Mouse (Mus musculus) natural killer cell, adult 2 months (primary cell): ENCODE results near the gene Ino80b.

Source experiments
- DNase-seq, 2 experiments: peaks; one replicate each; pipeline ENCODE4 v3.0.0; 2022; ENCODE audit warnings: low spot score in 2 of 2

Gene Ino80b

DNA sequence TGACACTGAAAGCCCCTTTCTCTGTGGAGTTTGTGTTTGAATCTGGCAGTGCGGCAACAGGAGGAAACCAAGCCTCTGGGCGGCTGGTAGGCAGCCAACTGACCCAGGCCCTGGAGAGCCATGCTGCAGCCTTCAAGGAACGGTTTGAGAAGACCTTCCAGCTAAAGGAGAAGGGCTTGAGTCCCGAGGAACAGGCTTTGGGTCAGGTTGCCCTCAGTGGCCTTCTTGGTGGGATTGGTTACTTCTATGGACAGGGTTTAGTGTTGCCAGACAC lies 8.1 kb downstream of the Ino80b start:
- DNase-seq: no peak

GRCm38 (mm10) chr6:83116373-83117164 lies 8.7 kb downstream of the Ino80b start:
- DNase-seq: no peak

- DNase-seq: no peak
Measured at GRCm38 (mm10) chr6:83115682-83116372, 9.4 kb downstream of the Ino80b start.

DNA sequence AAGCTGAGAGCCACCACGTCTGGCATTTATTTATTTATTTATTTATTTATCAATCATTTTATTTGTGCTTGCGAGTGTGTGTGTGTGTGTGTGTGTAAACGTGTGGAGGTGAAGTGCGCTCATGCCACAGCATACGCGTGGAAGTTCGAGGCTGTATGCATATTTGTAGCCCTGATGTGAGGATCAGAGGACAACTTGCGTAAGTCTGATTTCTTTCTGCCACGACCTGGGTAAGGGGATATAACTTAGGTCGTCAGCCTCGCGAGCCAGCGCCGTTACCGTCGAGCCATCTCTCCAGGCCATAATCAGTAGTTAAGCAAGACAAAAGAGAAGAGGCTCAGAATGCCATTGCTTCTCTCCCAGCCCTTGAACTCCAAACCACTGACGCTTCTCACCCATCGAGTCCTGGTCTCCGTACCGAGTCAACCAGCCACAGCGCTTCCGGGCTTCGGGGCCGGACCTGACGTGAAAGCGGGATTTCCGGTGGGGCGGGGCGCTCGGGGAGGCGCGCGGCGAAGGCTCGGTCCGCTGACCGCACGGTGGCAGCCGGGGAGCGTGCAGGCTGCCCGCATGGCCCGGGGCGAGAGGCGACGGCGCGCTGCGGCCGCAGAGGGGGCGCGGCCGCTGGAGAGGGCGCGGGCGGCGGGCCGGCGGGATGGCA lies 10.1 kb downstream of the Ino80b start, which contains the start of gene Mogs:
Mogs (plus strand) TSS at position 486 of the 661 bp plus-strand sequence.
- peak; percentile 91 for DNase-seq

DNA sequence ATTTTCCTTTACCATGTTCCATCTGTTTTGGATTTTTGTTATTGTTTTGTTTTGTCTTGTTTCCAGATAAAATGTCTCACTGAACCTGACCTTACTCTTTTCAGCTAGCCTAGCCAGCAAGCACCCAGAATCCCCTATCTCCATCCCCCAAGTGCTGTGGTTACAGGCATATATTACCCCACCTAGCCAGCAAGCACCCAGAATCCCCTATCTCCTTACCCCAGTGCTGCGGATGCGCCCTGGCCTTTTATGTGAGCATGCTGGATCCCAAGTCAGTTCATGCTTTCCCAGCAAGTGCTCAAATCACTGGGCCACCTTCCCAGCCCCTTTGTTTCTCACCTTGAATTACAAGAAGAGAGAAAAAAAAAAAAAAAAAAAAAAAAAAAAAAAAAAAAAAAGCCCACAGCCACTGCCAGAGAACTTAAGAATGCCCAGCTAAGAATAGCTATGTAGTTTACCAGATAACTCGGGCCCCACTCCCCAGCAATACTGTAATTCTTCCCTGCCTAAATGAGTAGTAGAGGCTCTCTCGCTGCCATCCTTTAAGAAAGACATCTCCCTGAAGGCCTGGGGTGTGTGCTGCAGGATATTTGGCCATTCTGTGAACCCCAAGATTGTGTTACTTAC lies 13.6 kb downstream of the Ino80b start:
- DNase-seq: no peak

DNA sequence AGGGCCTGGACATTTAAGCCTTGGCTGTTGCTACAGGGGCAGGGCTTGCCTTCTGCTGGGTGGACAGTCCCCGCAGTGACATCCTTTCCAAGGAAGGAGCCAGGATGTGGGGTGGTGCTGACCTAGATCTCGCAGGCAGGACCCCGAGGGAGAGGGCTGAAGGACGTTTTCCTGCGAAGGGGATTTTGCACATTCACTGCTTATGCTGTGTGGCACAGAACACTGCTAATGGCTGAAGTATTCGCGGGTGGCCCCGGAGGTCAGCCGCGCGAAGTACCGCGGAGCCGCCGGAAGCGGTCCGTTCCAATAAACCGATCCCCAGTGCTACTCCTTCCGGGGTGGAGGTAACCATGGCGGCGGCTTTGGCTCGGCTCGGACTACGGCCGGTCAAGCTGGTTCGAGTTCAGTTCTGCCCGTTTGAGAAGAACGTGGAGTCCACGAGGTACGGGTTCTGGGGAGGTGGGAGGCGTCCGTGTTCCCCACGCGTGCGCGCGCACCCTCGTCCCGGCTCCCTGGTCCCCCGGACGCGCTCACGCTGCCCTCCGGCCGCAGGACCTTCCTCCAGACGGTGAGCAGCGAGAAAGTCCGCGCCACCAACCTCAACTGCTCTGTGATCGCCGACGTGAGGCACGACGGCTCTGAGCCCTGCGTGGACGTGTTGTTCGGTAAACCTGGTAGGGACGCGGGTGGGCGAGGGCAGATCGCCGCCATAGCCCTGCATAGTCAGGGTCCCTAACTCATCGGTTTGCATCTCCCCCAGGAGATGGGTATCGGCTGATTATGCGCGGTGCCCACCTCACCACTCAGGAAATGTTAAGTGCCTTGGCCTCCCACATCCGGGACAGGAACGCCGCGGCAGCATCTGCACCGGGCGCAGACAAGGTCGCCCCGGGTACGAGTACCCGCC lies 16.2 kb downstream of the Ino80b start, which contains the start of gene Mrpl53:
Mrpl53 (plus strand) TSS at position 279 of the 907 bp plus-strand sequence.
- peak; percentile 63 to 67 for DNase-seq

- peak; percentile 76 to 80 for DNase-seq
Measured at GRCm38 (mm10) chr6:83107566-83108400, 17.4 kb downstream of the Ino80b start.

DNA sequence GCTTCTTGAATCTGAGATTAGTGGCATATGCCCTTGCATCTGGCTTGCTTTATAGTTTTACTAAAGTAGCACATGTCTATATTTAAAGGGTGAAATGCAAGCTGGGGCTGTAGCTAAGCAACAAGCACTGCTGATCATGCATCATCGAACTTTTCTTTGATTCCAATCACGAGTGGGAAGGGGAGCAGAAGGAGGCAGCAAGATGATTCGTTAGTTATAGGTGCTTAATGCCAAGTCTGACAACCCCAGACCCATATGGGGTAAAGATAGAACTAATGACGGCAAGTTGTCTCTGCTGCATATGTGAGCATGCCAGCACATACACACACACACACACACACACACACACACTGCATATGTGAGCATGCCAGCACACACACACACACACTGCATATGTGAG lies 21.1 kb downstream of the Ino80b start:
- DNase-seq: no peak

- DNase-seq: no peak
Measured at GRCm38 (mm10) chr6:83103130-83103650, 22.0 kb downstream of the Ino80b start.

GRCm38 (mm10) chr6:83101688-83102556 lies 23.3 kb downstream of the Ino80b start:
- peak; percentile 34 to 58 for DNase-seq

- DNase-seq: peak; percentile 78 to 84
Measured at GRCm38 (mm10) chr6:83101316-83101687, 23.9 kb downstream of the Ino80b start, which contains the start of the genes Ccdc142 and Gm42688. Gene Ccdc142 (plus strand): TSS chr6:83101601. Gene Gm42688 (plus strand): TSS chr6:83101617.

- no peak for DNase-seq
Measured at GRCm38 (mm10) chr6:83098411-83098810, 26.8 kb downstream of the Ino80b start.

GRCm38 (mm10) chr6:83095968-83096367 lies 29.3 kb downstream of the Ino80b start:
- no peak for DNase-seq

DNA sequence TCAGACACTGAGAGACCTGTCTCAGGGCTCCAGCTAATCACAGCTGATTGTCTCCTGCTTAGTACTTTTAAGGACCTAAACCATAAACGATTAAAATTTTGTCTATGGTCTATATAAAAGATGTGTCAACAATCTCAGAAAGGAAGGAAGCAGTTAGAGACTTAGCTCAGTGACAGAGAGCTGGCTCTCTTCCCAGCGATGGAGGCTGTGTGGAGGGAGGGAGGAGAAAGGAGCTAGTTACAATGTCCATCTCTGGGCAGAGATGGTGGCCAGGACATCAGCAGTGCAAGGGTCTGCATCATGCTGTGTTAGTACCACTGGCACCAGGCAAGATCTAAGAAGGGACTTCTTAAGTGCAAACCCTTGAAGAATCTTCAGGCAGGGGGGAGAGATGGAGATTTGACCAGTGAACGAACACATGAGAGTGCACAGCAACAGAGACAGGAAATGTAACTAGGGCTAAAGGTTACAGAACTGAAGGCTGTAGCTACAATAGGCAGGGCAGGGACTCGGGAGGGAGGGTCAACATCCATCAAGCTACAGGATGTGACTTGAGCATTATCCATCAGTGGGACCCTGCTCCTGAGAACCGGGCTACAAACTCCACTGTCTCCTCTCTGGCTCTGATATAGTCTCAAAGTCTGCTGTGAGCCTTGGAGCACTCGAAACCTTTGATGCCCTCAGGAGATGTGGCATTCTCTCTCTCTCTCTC lies 32.7 kb downstream of the Ino80b start:
- no peak for DNase-seq

GRCm38 (mm10) chr6:83087926-83088260 lies 37.3 kb downstream of the Ino80b start:
- no peak for DNase-seq

DNA sequence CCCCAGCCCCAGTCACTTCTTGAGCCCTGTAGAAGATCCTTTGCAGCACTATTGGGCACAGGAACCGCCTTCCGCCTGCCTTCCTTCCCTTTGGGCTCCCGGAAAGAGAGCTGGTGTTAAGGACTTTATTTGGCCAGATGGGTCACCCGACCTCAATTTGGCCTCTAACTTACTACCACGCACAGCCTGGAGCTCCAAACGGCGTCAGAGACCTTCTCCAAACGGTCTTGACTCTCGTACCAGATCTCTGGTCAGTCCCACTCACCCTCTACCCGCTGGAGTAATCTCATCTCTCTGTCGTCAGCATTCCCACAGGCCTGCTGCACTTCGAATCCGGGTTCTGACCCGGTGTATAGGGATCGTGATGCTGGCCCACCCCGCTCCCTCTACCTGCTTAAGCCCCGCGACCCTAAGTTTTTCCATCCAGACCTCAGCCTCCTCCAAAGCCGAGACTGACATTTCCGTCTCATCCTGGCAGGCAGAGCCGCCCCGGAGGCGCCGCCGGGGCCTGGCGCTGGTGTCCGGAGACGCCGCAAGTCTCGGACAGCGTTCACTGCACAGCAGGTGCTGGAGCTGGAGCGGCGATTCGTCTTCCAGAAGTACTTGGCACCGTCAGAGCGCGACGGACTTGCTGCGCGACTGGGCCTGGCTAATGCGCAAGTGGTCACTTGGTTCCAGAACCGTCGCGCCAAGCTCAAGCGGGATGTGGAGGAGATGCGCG lies 37.9 kb downstream of the Ino80b start:
- no peak for DNase-seq

GRCm38 (mm10) chr6:83086121-83087035 lies 38.9 kb downstream of the Ino80b start, which contains the start of gene Lbx2:
Gene Lbx2 (plus strand): TSS chr6:83086367.
- DNase-seq: no peak
